Mouse (Mus musculus) C2C12 (cell line): ENCODE measurements around the gene Olfr504.

Source experiments
- CEBPB ChIP-seq: IDR thresholded peaks from one replicate; pipeline ENCODE4 v1.6.1; 2011; ENCODE audit warnings: low read depth, mild to moderate bottlenecking, control low read depth, moderate library complexity
- CTCF ChIP-seq: IDR thresholded peaks from one replicate; pipeline ENCODE4 v1.5.1; 2011; ENCODE audit not compliant: control insufficient read depth, insufficient read depth, insufficient read length
- FOSL1 ChIP-seq: IDR thresholded peaks from one replicate; pipeline ENCODE4 v1.8.0; 2011; ENCODE audit warnings: mild to moderate bottlenecking, low read length; ENCODE audit not compliant: poor library complexity, insufficient read depth, severe bottlenecking
- MAX ChIP-seq: IDR thresholded peaks from one replicate; pipeline ENCODE4 v1.6.1; 2011; ENCODE audit warnings: mild to moderate bottlenecking, control low read depth
- MYOD1 ChIP-seq: IDR thresholded peaks from one replicate; pipeline ENCODE4 v1.6.1; 2011; ENCODE audit warnings: low read depth; ENCODE audit not compliant: control insufficient read depth, insufficient read length
- MYOG ChIP-seq: IDR thresholded peaks from one replicate; pipeline ENCODE4 v1.6.1; 2011; ENCODE audit not compliant: control insufficient read depth, insufficient read length; ENCODE audit errors: extremely low read depth
- USF1 ChIP-seq: IDR thresholded peaks from one replicate; pipeline ENCODE4 v1.6.1; 2011; ENCODE audit warnings: low read depth, mild to moderate bottlenecking, control low read depth, moderate library complexity

- TF ChIP-seq CTCF (no peak), USF1 (no peak), MYOG (no peak), FOSL1 (no peak), MAX (no peak), CEBPB (no peak), MYOD1 (no peak)
Measured at GRCm38 (mm10) chr7:108589797-108590196, 24.2 kb upstream of the Olfr504 start.
